Mouse (Mus musculus) R1 (cell line): ENCODE results near the gene Gstm3.

Experiments used
- DNase-seq: peaks from one replicate; pipeline ENCODE4 v3.0.0-alpha.2; 2018; ENCODE audit warnings: low read depth, low spot score

Gene Gstm3

GRCm38 (mm10) chr3:107929731-107930130 is 39.4 kb downstream of the Gstm3 start:
- DNase-seq = no peak

GRCm38 (mm10) chr3:107929243-107929642 is 39.8 kb downstream of the Gstm3 start:
- DNase-seq = no peak

GRCm38 (mm10) chr3:107928691-107929090 is 40.4 kb downstream of the Gstm3 start:
- DNase-seq = no peak

GRCm38 (mm10) chr3:107927841-107928240 is 41.2 kb downstream of the Gstm3 start:
- no peak for DNase-seq

GRCm38 (mm10) chr3:107925335-107925734 is 43.7 kb downstream of the Gstm3 start:
- DNase-seq = no peak

GRCm38 (mm10) chr3:107920348-107920747 is 48.7 kb downstream of the Gstm3 start:
- no peak for DNase-seq

GRCm38 (mm10) chr3:107917783-107918408 is 51.2 kb downstream of the Gstm3 start:
- DNase-seq = peak; percentile 78

GRCm38 (mm10) chr3:107917097-107917496 is 52.0 kb downstream of the Gstm3 start:
- peak; percentile 73 for DNase-seq

- DNase-seq = no peak
Observed at GRCm38 (mm10) chr3:107916674-107917073, 52.4 kb downstream of the Gstm3 start.
